Mouse (Mus musculus) urinary bladder, postnatal 4 days (tissue): ENCODE measurements around the gene Tet1.
A peak's percentile ranks its signal among the peaks of the same experiment; 100 is the strongest.

Experiments used
- DNase-seq, 2 experiments: peaks; one replicate each; pipeline ENCODE4 v3.0.0; 2021 to 2022; ENCODE audit warnings: low spot score in 2 of 2

The Tet1 gene

GRCm38 (mm10) chr10:62892549-62893232 is 16.1 kb downstream of the Tet1 start:
- DNase-seq, result no peak

- no peak for DNase-seq
Observed at GRCm38 (mm10) chr10:62891025-62891424, 17.8 kb downstream of the Tet1 start.

- peak; percentile 61 to 69 for DNase-seq
Observed at GRCm38 (mm10) chr10:62886799-62887591, 21.8 kb downstream of the Tet1 start.

- no peak for DNase-seq
Observed at GRCm38 (mm10) chr10:62885969-62886798, 22.6 kb downstream of the Tet1 start.

GRCm38 (mm10) chr10:62885460-62885859 is 23.3 kb downstream of the Tet1 start:
- DNase-seq, result no peak

DNA sequence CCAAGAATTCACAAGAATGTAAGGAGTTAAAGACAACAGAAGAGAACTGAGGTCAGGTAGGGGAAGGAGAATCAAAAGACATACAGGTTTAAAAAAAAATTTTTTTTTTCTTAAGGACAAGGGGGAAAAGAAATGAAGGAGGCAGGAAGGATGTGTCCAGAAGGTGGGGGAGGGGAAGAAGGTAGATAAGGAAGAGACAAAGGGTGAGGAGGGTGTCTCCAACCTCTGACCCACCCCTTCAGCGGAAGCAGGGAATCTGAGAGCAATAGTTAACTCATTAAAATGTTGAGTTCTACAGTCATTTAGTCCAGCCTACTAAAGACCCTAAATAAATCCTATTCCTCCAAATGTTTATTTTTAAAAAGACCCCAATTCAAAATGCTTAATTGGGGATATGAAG is 24.3 kb downstream of the Tet1 start:
- no peak for DNase-seq

GRCm38 (mm10) chr10:62883933-62884372 is 24.8 kb downstream of the Tet1 start:
- DNase-seq, result no peak

- DNase-seq, result no peak
Observed at GRCm38 (mm10) chr10:62881211-62881610, 27.6 kb downstream of the Tet1 start.

- no peak for DNase-seq
Observed at GRCm38 (mm10) chr10:62878056-62878455, 30.7 kb downstream of the Tet1 start.

- DNase-seq, result no peak
Observed at GRCm38 (mm10) chr10:62875565-62875964, 33.2 kb downstream of the Tet1 start.

- DNase-seq, result no peak
Observed at GRCm38 (mm10) chr10:62874828-62875227, 34.0 kb downstream of the Tet1 start.

- no peak for DNase-seq
Observed at GRCm38 (mm10) chr10:62866035-62866791, 42.6 kb downstream of the Tet1 start.

- DNase-seq, result peak in 1 of 2 experiments; percentile 72
Observed at GRCm38 (mm10) chr10:62865167-62866034, 43.4 kb downstream of the Tet1 start.

DNA sequence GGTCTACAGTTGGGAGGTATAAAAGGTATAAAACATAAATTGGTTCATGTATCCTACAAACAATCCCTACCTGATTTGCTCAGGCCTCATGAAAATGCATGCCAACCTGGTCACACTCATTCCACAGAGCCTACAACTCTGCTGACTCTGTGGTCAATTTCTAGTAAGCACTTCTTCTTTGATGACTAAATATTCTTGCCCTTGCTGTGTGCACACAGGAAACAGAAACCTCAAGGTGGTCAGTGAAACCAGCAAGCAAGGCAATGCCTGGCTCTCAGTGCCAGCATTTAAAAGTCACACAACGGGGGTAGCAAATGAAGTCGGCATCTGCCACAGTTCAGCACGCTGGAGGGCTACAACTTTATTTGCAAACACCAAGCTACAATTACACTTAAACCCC is 45.2 kb downstream of the Tet1 start:
- DNase-seq, result no peak

GRCm38 (mm10) chr10:62862435-62862834 is 46.4 kb downstream of the Tet1 start:
- no peak for DNase-seq

- DNase-seq, result no peak
Observed at GRCm38 (mm10) chr10:62858967-62859366, 49.8 kb downstream of the Tet1 start.

- DNase-seq, result no peak
Observed at GRCm38 (mm10) chr10:62856690-62857290, 52.0 kb downstream of the Tet1 start.

DNA sequence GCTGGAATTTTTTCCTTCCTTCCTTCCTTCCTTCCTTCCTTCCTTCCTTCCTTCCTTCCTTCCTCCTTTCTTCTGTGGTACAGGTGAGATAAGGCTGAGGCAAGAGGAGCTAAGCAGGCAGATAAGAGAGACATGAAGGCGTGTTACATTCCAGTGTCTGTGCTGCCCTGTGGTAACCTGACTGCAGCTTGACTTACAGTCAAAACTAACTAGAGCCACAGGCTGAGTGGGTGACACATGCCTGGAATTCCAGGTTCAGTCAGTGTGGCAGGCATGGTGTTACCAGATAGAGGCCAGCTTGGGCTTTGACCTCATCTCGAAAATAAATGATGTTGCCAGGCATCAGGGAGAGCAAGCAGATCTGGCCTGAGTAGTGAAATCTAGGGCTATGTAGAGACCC is 53.8 kb downstream of the Tet1 start:
- no peak for DNase-seq

DNA sequence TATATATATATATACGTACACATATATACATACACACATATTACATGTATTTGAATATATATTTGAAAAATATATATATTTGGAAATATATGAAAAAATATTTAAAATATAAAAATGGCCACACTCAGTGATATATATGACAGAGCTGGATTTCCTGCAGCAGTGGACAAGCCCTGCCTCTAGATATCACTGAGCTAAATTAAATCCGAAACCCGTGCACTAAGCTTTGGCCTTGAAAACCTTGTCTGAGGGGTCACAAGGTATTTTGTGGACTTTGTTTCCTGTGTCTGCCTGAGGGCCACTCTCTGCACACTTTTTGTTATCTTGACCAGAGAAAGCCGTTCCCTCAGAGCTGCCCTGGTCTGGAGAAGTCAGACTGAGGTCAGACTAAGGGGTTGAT is 54.2 kb downstream of the Tet1 start:
- DNase-seq, result no peak

- no peak for DNase-seq
Observed at GRCm38 (mm10) chr10:62851578-62851977, 57.2 kb downstream of the Tet1 start.
